Mouse (Mus musculus) neutrophil, adult 5-6 weeks (primary cell): ENCODE data around the gene Mmaa. TPM values are rescaled to one million over a fixed set of nuclear protein-coding genes. Genes with fewer than 3 reads are reported as not detected.

Experiments
- ATAC-seq: fragments of 151-379, 151-347 bp; 2 replicates; pipeline ENCODE4 v1.8.0; 2017; ENCODE audit warnings: mild to moderate bottlenecking, moderate TSS enrichment; ENCODE audit not compliant: insufficient number of reproducible peaks, poor library complexity, low FRiP score, severe bottlenecking; ENCODE audit errors: extremely low read depth
- total RNA-seq: library from RNA; stranded (forward); fragments of 200-1000 nt; gene quantifications from 2 replicates; pipeline ENCODE4 v1.2.3, GENCODE M21; 2017

Mmaa gene
- total RNA-seq, result 7.2 and 7.4 TPM in 2 replicates

DNA sequence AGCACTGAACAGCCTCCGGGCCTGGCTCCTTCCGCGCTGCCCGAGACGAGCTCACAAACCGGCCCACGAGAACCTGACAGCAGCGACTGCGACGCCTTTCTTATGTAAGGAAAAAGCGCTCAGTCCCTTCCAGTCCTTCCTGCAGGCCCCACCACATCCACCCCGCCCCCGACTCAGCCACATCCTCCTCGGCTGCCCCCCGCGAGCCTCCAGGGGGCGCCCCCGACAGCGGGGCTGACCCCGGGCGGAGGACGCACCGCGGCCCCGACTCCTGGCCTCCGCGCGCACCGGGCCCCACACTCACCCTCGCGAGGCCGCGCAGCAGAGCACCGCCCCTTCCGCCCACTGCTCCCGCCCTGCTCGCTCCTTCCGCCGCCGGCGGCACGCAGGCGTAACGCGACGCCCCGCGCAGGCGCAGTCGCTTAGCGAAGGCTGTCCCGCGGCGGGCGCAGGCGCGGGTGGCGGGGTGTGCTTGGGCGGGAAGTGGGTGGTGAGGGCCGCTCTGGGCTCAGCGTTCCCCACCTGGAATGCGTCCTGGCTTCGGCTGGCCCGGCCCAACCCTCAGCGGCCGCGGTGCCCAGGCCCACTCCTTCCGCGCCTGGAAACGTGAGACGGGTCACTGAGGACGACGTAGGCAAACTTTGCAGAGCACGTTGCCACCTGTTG lies at the start of gene Mmaa:
Gene Mmaa, minus strand, starts transcription at position 328 of the 666 bp plus-strand sequence.
- peak; percentile 87 for ATAC-seq

DNA sequence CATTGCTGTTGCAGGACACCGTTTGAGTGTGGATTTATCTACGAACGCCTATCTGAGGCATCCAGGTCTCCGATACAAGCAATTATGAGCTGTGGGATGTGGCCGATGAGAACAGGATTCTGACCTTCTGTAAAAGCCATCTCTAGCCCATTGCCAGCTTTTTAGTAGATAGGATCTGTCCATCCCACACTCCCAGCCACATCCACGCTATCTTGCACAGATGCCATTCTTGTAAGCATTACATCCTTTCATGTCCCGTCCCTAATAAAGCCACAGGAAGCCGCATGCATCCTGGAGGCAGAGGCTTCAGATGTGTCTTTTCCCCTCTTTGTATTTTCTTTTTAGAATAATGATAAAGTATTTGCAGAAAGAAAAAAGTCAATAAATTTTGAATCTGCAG lies 46.5 kb upstream of the Mmaa start:
- ATAC-seq, result no peak

DNA sequence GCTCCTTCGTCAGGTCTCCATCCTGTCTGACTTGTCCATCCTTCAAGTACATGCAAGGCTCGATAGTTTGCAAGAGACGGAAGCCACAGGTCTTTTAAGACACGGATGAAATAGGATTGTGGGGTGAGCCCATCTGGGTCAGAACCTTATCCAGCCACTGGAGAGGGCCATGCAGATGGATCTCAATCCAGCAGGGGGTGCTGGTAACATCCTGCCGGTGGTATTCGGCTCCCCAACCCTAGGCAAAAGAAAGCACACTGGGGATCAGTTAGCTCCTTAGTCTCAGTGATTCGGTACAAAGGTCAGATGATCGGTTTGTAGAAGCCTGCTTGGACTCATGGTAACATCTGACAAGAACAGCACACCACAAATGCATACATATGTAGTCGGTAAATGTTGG lies 44.8 kb upstream of the Mmaa start:
- no peak for ATAC-seq

- no peak for ATAC-seq
These were observed 43.9 kb upstream of the Mmaa start for GRCm38 (mm10) chr8:79338619-79339018.

GRCm38 (mm10) chr8:79332109-79332900 lies 37.6 kb upstream of the Mmaa start:
- no peak for ATAC-seq

- no peak for ATAC-seq
These were observed 36.8 kb upstream of the Mmaa start for GRCm38 (mm10) chr8:79331571-79331970.

DNA sequence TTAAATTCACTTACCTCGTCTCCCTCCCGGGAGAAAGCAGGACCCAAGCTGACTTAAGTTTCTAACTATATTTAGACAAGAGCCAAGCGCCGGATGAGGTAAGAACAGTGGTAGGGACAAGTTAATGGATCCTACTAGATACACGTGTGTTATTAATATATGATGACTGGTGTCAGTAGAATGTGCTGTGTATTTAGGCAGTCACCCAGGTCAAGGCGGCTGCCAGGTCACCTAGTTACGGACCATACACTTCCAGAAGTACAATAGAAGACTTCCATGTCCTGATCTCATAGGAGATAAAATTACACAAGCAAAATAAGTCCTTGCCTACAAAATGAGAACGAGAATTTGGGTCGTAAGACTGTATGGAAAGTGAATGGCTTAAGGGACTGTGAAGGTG lies 36.3 kb upstream of the Mmaa start:
- ATAC-seq, result no peak

GRCm38 (mm10) chr8:79329735-79330134 lies 35.0 kb upstream of the Mmaa start:
- no peak for ATAC-seq

GRCm38 (mm10) chr8:79329182-79329581 lies 34.4 kb upstream of the Mmaa start:
- ATAC-seq, result peak; percentile 67; the same call in 1 of the 2 replicates

DNA sequence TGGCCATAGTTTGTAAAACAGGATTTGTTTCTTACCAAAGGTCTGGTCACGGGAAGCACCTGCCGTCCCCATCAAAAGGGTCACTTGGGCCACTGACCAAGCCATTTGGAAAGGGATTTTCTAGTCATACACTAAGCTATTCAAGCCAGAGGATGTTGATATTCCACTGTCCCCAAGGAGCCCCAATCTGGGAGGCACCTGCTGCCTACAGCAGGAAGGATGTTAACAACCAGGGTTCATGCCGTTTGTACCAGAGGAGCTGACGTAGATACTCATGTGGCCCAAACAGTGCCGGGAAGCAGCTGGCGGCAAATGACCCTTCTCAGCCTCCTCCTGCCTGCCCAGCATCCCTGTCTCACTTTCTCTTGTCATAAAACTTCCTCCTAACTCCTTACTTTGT lies 30.8 kb upstream of the Mmaa start:
- ATAC-seq, result no peak

GRCm38 (mm10) chr8:79324928-79325327 lies 30.2 kb upstream of the Mmaa start:
- no peak for ATAC-seq

- no peak for ATAC-seq
These were observed 29.3 kb upstream of the Mmaa start for GRCm38 (mm10) chr8:79324036-79324435.

DNA sequence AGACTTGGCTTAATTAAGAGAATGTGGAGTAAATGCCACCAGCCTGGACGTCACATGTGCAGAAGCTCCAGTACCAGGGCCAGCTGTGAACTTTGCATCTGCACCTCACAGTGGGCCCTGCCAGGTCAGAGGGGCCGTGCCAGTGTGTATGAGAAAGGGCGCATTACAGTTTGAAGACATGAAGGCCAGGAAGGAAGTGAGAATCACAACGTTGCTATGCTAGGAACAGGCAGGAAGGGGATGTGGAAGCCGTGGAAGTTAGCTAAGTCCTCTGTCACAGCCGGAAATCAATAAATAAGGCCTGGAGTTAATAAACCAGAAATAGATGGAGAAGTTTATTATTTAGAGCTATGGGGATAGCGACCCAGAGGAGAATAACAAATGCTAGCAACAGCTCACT lies 28.4 kb upstream of the Mmaa start:
- ATAC-seq, result no peak

DNA sequence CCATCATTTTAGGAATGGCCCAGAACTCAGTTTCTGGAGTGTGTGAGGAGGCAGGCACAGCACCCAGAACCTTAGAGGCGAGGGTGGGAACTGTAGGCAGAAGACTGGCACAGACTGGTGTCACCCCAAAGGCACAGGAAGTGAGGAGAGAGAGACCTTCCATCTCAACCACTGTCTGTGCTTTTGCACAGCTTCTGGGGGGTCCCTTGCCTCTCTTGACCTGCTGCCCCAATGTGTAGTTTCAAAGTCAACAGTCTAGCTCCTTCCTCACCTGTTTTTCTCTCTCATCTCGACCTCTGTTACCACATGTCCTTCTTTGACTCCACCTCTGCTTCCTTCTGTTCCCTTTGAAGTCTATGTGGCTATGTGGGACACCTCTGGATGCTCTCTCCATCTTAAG lies 16.1 kb upstream of the Mmaa start:
- ATAC-seq, result no peak

GRCm38 (mm10) chr8:79305941-79306340 lies 11.2 kb upstream of the Mmaa start:
- 0 out of 2 replicates have a peak, but pooled peaks have one; percentile 6 for ATAC-seq

GRCm38 (mm10) chr8:79301548-79301947 lies 6.8 kb upstream of the Mmaa start:
- ATAC-seq, result no peak

- no peak for ATAC-seq
These were observed 5.0 kb upstream of the Mmaa start for GRCm38 (mm10) chr8:79299704-79300103.

- no peak for ATAC-seq
These were observed 3.0 kb upstream of the Mmaa start for GRCm38 (mm10) chr8:79297763-79298162.

DNA sequence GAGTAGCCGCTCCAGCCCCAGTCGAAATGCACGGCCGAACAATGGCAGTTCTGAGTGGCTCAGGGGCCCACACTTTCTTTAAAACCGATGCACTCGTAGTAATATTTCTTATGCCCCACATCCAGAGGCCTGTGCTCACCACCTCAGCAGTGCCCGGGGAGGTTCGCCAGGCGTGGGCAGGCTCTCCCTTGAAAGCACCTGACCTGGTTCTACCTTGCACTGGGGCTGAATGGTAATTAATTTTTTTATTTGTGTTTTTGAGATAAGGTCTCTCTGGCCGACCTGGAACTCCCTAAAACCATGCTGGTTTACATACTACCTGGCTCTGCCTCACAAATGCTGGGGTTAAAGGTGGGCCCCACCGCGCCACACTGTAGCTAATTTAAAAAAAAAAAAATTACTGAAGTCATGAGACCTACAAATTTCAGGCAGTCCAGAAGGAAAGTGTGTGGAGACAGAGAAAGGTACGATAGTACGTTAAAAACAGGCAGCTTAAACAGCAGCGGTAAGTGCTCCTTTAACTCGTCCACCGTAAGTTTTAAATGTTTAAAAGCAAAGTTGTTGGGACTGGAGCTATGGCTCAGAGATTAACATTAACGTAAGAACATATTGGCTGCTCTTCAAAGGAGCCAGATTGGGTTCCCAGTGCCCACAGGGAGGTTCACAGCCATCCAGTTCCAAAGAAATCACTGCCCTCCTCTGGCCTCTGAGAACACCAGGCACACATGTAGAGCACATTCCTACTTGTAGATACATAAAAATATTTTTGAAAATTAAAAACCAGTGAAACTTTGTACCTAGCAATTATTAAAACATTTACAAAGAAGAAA lies 754 bp upstream of the Mmaa start:
- ATAC-seq, result no peak

- no peak for ATAC-seq
These were observed 896 bp downstream of the Mmaa start for GRCm38 (mm10) chr8:79293841-79294240.
